ENCODE assay signal across 8 mouse cellular contexts in the genomic region with DNA sequence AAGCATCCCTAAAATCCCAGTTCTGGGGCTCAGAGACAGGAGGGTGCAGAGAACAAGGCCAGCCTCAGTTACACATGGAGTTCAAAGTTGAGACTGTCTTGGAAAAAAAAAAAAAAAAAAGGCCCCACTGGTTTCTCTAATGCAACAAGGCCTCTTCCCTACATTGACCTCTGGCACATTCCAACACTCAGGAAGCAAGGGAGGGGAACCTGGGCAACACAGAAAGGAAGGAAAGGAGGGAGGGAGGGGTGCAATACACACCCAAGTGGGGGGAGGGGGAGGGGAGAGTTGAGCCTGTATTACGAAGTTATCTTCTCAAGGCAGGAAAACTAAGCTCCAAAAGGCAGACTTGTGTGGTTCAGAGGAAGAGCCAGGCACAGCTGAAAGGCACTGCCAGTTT. TPM values are rescaled to one million over a fixed set of nuclear protein-coding genes. Genes with fewer than 3 reads are reported as not detected.
DNase-seq lines count a peak whose midpoint lies in the region; ATAC-seq and TF ChIP-seq lines count a peak whose summit lies in the region.

No protein-coding gene starts in this region.

- no peak for TF ChIP-seq CTCF in lung, adult 2 months (IDR thresholded peaks at IDR 0.05; ENCODE audit: insufficient read depth, low read length)
- TF ChIP-seq CTCF in forebrain, postnatal 0 days (IDR thresholded peaks at IDR 0.05; ENCODE audit: low read depth), result no peak

- 0 out of 2 replicates have a peak, but pooled peaks cover 2% of the 10 kb centered on the region for H3K9me3 ChIP-seq in midbrain, embryonic 12.5 days
- H3K9me3 ChIP-seq in forebrain, postnatal 0 days (ENCODE audit: low read length), result 0 out of 2 replicates have a peak, but pooled peaks cover under 1% of the 10 kb centered on the region

- H3K9ac ChIP-seq in midbrain, embryonic 12.5 days (replicated peaks), result no peak overlapping the region
- H3K9ac ChIP-seq in forebrain, postnatal 0 days, result no peak overlapping the region

- no peak overlapping the region for H3K4me3 ChIP-seq in lung, adult 2 months (replicated peaks; ENCODE audit: extremely low read depth, low read depth, low read length)
- no peak overlapping the region for H3K4me3 ChIP-seq in midbrain, embryonic 12.5 days
- no peak overlapping the region for H3K4me3 ChIP-seq in forebrain, postnatal 0 days (ENCODE audit: low read depth, low read length)

- no peak for ATAC-seq in midbrain, embryonic 12.5 days (ENCODE audit: low FRiP score, low read depth)
- no peak for ATAC-seq in forebrain, postnatal 0 days

- no peak for TF ChIP-seq POLR2A in lung, adult 2 months (IDR thresholded peaks at IDR 0.05; ENCODE audit: borderline replicate concordance, extremely low read depth, low read depth, low read length)

- H3K4me2 ChIP-seq in midbrain, embryonic 12.5 days (replicated peaks), result no peak overlapping the region
- H3K4me2 ChIP-seq in forebrain, postnatal 0 days (ENCODE audit: low read depth), result no peak overlapping the region

- 5% methylated on average over 1 of the region's 1 CpGs for WGBS in lung, adult 2 months
- WGBS in midbrain, embryonic 12.5 days, result 14% methylated on average over 1 of the region's 1 CpGs
- 24% methylated on average over 1 of the region's 1 CpGs for WGBS in forebrain, postnatal 0 days

- H3K36me3 ChIP-seq in midbrain, embryonic 12.5 days, result no peaks in the 10 kb centered on the region
- H3K36me3 ChIP-seq in forebrain, postnatal 0 days (ENCODE audit: insufficient read depth), result no peaks in the 10 kb centered on the region

- H3K27me3 ChIP-seq in midbrain, embryonic 12.5 days, result peaks cover 11% of the 10 kb centered on the region; the same call in 1 of the 2 replicates
- H3K27me3 ChIP-seq in forebrain, postnatal 0 days (ENCODE audit: insufficient read depth, low read length), result no peaks in the 10 kb centered on the region

- peaks cover 24% of the 10 kb centered on the region for H3K4me1 ChIP-seq in lung, adult 2 months (ENCODE audit: control insufficient read depth, insufficient read depth, low read length)
- peaks cover 20% of the 10 kb centered on the region for H3K4me1 ChIP-seq in midbrain, embryonic 12.5 days
- no peaks in the 10 kb centered on the region for H3K4me1 ChIP-seq in forebrain, postnatal 0 days (ENCODE audit: insufficient read depth)

- DNase-seq in lung, adult 18-20 months, result peak; percentile 70 to 83
- DNase-seq in lung, adult 2 months, result no peak
- peak; percentile 80 to 87 for DNase-seq in heart, adult 18-20 months
- peak; percentile 57 for DNase-seq in kidney, adult 11 months
- DNase-seq in right cerebral cortex, adult 18-20 months, result no peak
- DNase-seq in spleen, postnatal 36 days (ENCODE audit: low spot score in 2 of 2), result no peak
- no peak for DNase-seq in forebrain, postnatal 0 days

- peak overlapping the region; percentile 60; the same call in 1 of the 2 replicates for H3K27ac ChIP-seq in midbrain, embryonic 12.5 days (replicated peaks)
- no peak overlapping the region for H3K27ac ChIP-seq in forebrain, postnatal 0 days (ENCODE audit: low read depth, low read length)

RNA-seq across cellular contexts. Expression of a gene that starts 13.4 kb away (rescaled TPM):
- polyA plus RNA-seq in lung, adult 2 months (2012; rRNA removed), result 106 and 145 TPM in 2 replicates
- total RNA-seq in heart, adult 18-20 months (2021), result 10 to 100 TPM; 55.3 to 60.9 TPM
- 1.4 and 1.8 TPM in 2 replicates for polyA plus RNA-seq in midbrain, embryonic 12.5 days (2016; fragmentation: Nextera tagmentation; extraction: Ambion mirVana)
- 8.2 and 8.4 TPM in 2 replicates for total RNA-seq in forebrain, postnatal 0 days (2014; rRNA removed)
- 1.8 and 2.5 TPM in 2 replicates for polyA plus RNA-seq in forebrain, postnatal 0 days (2015; fragmentation: Nextera tagmentation; extraction: Ambion mirVana)

Comparison
In these comparisons a context has a peak if more than half of its experiments do, and no peak if none do; other contexts are left out.
1. DNase-seq: peak in lung, adult 18-20 months (2 of 2), heart, adult 18-20 months (2 of 2) and kidney, adult 11 months (single experiment); none in lung, adult 2 months (single experiment), right cerebral cortex, adult 18-20 months (single experiment), spleen, postnatal 36 days (0 of 2) and forebrain, postnatal 0 days (single experiment).
2. RNA of a gene that starts 13.4 kb away (polyA plus RNA-seq): 106 to 145 TPM in lung, adult 2 months; 1.8 to 2.5 TPM in forebrain, postnatal 0 days and 1.4 to 1.8 TPM in midbrain, embryonic 12.5 days; every median in the first group is over 10 times any median in the second.